Mouse (Mus musculus) liver, adult 2 months (tissue): ENCODE measurements around the gene Pde12. TPM values are rescaled to one million over a fixed set of nuclear protein-coding genes. Genes with fewer than 3 reads are reported as not detected.
"Not testable (repeated sequence)": the region's sequence is repeated elsewhere in the genome, so short reads cannot be mapped to it uniquely, and the experiment has no call there.

Experiments used
- DNase-seq: peaks from one replicate; pipeline ENCODE4 v3.0.0-alpha.2; 2011; ENCODE audit warnings: low read depth, low spot score; ENCODE audit errors: extremely low read depth
- H3K27ac ChIP-seq: fragments of 200-500 bp; replicated peaks from 2 replicates; pipeline ENCODE4 v1.5.1; 2012; ENCODE audit warnings: low read depth, mild to moderate bottlenecking, control low read depth, inconsistent platforms, low read length; ENCODE audit not compliant: insufficient read depth
- H3K27me3 ChIP-seq: fragments of 200-500 bp; 2 replicates; pipeline ENCODE4 v1.6.1; 2012; ENCODE audit warnings: mild to moderate bottlenecking, moderate library complexity, low read length, inconsistent platforms; ENCODE audit not compliant: control insufficient read depth, insufficient read depth
- H3K36me3 ChIP-seq: fragments of 200-500 bp; 2 replicates; pipeline ENCODE4 v1.6.1; 2012; ENCODE audit warnings: low read length, inconsistent platforms; ENCODE audit not compliant: control insufficient read depth, insufficient read depth
- H3K4me1 ChIP-seq: fragments of 200-500 bp; 2 replicates; pipeline ENCODE4 v1.6.1; 2011; ENCODE audit warnings: low read length; ENCODE audit not compliant: control insufficient read depth, insufficient read depth
- H3K4me3 ChIP-seq: fragments of 200-500 bp; 2 replicates; pipeline ENCODE4 v1.5.1; 2011; ENCODE audit warnings: low read depth, mild to moderate bottlenecking, control low read depth, low read length, moderate library complexity; ENCODE audit not compliant: insufficient read depth
- H3K79me2 ChIP-seq: fragments of 200-500 bp; 2 replicates; pipeline ENCODE4 v1.6.1; 2012; ENCODE audit warnings: inconsistent platforms, mild to moderate bottlenecking, low read length, moderate library complexity; ENCODE audit not compliant: control insufficient read depth, insufficient read depth
- H3K9ac ChIP-seq: fragments of 200-500 bp; 2 replicates; pipeline ENCODE4 v1.6.1; 2012; ENCODE audit warnings: low read depth, mild to moderate bottlenecking, control low read depth, inconsistent platforms, low read length
- CTCF ChIP-seq: fragments of 200-500 bp; IDR thresholded peaks from 2 replicates; pipeline ENCODE4 v1.5.1; 2011; ENCODE audit warnings: low read depth, low read length, control low read depth
- POLR2A ChIP-seq: fragments of 200-500 bp; IDR thresholded peaks from 2 replicates; pipeline ENCODE4 v1.6.1; 2011; ENCODE audit warnings: low read length, control low read depth; ENCODE audit not compliant: insufficient read depth; ENCODE audit errors: extremely low read depth
- WGBS: fragments of 180-500 bp; shearing (Covaris S2); methylation state at CpG from one replicate; pipeline ENCODE4 v1.1.7; 2018; 5-methylcytosine and 5-hydroxymethylcytosine counted together
- polyA plus RNA-seq: library from polyadenylated mRNA; depleted of rRNA; stranded (reverse); fragments of >200 nt; gene quantifications from 2 replicates; pipeline ENCODE4 v1.2.3, GENCODE M21; 2012; rRNA removed
- total RNA-seq: library from RNA; depleted of rRNA; stranded (reverse); fragments of >200 nt; gene quantifications from 2 replicates; pipeline ENCODE4 v1.2.3, GENCODE M21; 2014; rRNA removed

Gene Pde12
- total RNA-seq (2.3 and 2.4 TPM in 2 replicates), polyA plus RNA-seq (3.2 and 3.5 TPM in 2 replicates)

DNA sequence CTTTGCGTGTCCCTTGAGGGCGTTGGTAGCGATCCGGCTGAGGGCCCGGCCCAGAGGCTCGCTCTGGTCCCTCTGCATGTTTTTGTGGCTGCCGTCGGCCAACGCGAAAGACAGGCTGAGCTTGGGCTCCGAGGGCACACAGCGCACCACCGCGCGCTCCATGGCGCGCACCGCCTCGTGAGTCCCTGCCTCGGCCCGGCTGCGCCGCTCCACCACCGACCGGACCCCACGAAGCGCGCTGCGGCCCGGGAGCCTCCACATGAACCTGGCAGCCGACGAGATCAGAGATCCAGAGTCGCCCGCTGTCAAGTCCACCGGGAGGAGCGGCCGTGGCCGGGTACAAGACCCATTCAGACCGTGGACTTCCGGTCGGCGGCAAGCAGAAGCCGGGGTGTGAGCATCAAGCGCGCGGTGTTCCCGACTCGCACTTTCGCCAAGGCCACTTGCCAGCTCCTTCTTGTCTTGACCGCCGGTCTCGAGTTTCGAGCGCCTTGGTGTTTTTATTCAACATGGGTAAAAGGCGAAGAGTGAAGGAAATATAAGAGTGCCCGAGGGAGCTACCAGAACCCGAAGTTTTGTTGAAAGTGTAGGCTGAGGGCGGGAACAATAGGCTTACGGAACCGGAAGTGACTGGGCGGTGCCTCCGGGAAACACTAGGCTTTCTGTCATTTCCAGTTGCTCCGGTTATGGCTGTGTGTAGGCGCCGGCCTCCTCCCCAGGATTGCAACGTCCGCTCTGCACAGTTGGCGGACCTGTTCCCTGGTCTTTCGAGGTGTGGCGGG lies at the start of gene Pde12:
Pde12 (minus strand) TSS at position 592 of the 782 bp plus-strand sequence.
- H3K4me3 ChIP-seq: peak within 1 kb of the TSS; percentile 97
- no peaks in the 10 kb centered on the region for H3K27me3 ChIP-seq
- peaks cover 5% of the 10 kb centered on the region; the same call in 1 of the 2 replicates for H3K79me2 ChIP-seq
- peak within 1 kb of the TSS; percentile 97 for H3K27ac ChIP-seq
- DNase-seq: peak; percentile 90
- under 1% methylated on average over 70 of the region's 70 CpGs for WGBS
- TF ChIP-seq CTCF: no peak
- peak; percentile 69; the same call in 1 of the 2 replicates for TF ChIP-seq POLR2A
- H3K9ac ChIP-seq: peak within 1 kb of the TSS; percentile 86
- H3K4me1 ChIP-seq: peaks cover 11% of the 10 kb centered on the region
- H3K36me3 ChIP-seq: peaks cover 14% of the 10 kb centered on the region

DNA sequence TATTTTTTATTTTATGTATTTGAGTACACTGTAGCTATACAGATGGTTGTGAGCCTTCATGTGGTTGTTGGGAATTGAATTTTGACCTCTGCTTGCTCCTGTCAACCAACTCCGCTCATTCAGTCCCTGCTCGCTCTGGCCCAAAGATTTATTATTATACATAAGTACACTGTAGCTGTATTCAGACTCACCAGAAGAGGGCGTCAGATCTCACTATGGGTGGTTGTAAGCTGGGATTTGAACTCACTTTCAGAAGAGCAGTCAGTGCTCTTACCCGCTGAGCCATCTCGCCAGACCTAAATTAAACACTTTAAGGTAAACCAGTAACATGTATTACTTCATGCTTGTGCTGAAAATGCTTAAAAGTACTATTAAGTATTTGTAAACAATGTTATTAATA lies 35.6 kb upstream of the Pde12 start:
- not testable (repeated sequence) for H3K36me3 ChIP-seq, H3K27me3 ChIP-seq, H3K4me1 ChIP-seq, H3K27ac ChIP-seq, H3K4me3 ChIP-seq, DNase-seq, H3K79me2 ChIP-seq, H3K9ac ChIP-seq
- WGBS: 86% methylated on average over 5 of the region's 5 CpGs

DNA sequence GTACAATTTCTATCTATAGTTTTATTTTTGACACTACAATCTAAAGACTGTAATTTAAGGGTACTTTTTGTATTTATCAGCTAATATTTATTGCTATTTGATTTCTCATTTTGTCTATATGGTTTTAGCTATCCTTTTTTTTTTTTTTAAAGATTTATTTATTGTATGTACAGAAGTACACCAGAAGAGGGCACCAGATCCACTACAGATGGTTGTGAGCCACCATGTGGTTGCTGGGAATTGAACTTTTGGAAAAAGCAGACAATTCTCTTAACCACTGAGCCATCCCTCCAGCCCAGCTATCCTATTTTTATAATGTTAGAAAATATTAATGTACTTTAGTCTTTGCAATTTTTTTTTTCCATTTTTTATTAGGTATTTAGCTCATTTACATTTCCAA lies 28.2 kb upstream of the Pde12 start:
- Histone ChIP-seq H3K36me3 (no peaks in the 10 kb centered on the region), H3K4me1 (no peaks in the 10 kb centered on the region), H3K27me3 (no peaks in the 10 kb centered on the region), H3K79me2 (no peaks in the 10 kb centered on the region), H3K9ac (no peak overlapping the region), H3K4me3 (no peak overlapping the region), H3K27ac (no peak overlapping the region)
- peak; percentile 20 for DNase-seq
- TF ChIP-seq CTCF (no peak), POLR2A (no peak)

DNA sequence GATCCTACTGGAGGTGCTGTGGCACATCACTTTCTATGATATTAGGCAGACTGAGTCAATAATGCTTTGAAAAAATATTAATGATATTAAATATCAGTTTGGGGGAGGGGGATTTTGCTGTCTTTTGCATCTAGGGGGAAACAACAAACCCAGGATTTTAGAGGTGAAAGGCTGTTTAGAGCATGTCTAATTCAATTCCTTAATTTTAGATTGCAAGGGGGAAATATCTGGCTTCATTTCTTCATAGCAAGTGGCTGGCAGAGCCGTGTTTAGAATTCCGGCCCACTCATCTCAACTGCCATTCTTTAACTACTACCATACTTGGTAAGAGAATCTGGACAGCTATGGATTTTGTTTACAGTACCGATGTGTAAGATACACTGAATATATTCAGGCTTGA lies 23.3 kb upstream of the Pde12 start, which contains the start of gene Dnah12:
Dnah12 (plus strand) TSS at position 301 of the 400 bp plus-strand sequence.
- WGBS: 87% methylated on average over 3 of the region's 3 CpGs
- no peaks in the 10 kb centered on the region for H3K79me2 ChIP-seq
- no peaks in the 10 kb centered on the region for H3K27me3 ChIP-seq
- H3K9ac ChIP-seq: no peak within 1 kb of the TSS
- no peaks in the 10 kb centered on the region for H3K36me3 ChIP-seq
- no peak within 1 kb of the TSS for H3K4me3 ChIP-seq
- H3K4me1 ChIP-seq: no peaks in the 10 kb centered on the region
- no peak within 1 kb of the TSS for H3K27ac ChIP-seq
- DNase-seq: no peak
- TF ChIP-seq CTCF: no peak
- no peak for TF ChIP-seq POLR2A

DNA sequence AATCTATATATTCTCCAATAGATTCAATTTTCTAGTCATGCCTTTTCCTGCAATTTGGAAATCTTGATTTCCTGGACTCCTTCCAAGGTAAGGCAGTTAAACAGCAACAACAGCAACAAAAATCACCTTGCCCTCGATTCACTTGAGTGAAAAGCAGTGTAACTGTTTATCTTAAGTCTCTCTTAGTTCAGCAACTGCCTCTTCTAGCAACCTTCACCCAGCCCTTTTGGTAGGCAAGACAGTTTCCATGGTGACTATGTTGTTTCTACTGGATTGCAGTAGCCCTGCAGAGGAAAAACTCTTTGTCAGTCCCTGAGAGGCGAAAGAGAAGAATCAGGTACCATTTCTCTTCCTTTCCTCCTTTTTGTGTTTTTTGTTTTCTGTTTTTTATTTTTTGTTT lies 21.7 kb upstream of the Pde12 start:
- TF ChIP-seq POLR2A: no peak
- TF ChIP-seq CTCF: no peak
- WGBS: 58% methylated on average over 2 of the region's 2 CpGs
- DNase-seq: no peak
- Histone ChIP-seq H3K27me3 (no peaks in the 10 kb centered on the region), H3K36me3 (no peaks in the 10 kb centered on the region), H3K79me2 (no peaks in the 10 kb centered on the region), H3K4me3 (no peak overlapping the region), H3K4me1 (no peaks in the 10 kb centered on the region), H3K9ac (no peak overlapping the region), H3K27ac (no peak overlapping the region)

DNA sequence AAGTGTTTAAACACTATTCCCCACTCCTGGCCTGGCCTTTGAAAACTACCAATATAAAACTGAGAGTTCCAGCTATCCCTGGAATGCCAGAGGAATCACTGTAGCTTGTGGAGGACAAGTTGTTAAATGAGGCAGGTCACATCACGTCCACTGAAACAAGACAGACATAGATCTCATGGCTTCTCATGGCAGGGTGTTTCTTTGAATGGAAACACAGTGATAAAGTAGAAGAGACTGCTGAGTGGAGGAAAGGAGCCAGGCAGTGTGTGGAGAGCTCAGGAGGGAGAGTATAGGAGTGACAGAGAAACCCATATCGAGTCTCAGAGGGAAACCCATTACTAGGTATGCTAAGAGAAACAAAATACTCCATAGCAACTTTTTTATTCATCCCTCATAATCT lies 21.0 kb upstream of the Pde12 start:
- WGBS: 77% methylated on average over 2 of the region's 2 CpGs
- H3K27me3 ChIP-seq: no peaks in the 10 kb centered on the region
- H3K4me1 ChIP-seq: no peaks in the 10 kb centered on the region
- no peak overlapping the region for H3K9ac ChIP-seq
- no peak overlapping the region for H3K27ac ChIP-seq
- H3K79me2 ChIP-seq: no peaks in the 10 kb centered on the region
- H3K4me3 ChIP-seq: no peak overlapping the region
- no peaks in the 10 kb centered on the region for H3K36me3 ChIP-seq
- no peak for DNase-seq
- TF ChIP-seq CTCF (no peak), POLR2A (no peak)
